Mouse (Mus musculus) G1E-ER4 (cell line): Measurements from ENCODE around the gene Abca8b. TPM values are rescaled to one million over a fixed set of nuclear protein-coding genes. Genes with fewer than 3 reads are reported as not detected.

Experiments
- GATA1 ChIP-seq: IDR thresholded peaks from one replicate; pipeline ENCODE4 v1.8.0; 2012; ENCODE audit warnings: low read length, inconsistent platforms
- polyA plus RNA-seq: library from polyadenylated mRNA; stranded (reverse); fragments of >175 nt; gene quantifications from 2 replicates; pipeline ENCODE4 v1.2.3, GENCODE M21; 2012

Gene Abca8b
- polyA plus RNA-seq, 1 experiment, result not detected

DNA sequence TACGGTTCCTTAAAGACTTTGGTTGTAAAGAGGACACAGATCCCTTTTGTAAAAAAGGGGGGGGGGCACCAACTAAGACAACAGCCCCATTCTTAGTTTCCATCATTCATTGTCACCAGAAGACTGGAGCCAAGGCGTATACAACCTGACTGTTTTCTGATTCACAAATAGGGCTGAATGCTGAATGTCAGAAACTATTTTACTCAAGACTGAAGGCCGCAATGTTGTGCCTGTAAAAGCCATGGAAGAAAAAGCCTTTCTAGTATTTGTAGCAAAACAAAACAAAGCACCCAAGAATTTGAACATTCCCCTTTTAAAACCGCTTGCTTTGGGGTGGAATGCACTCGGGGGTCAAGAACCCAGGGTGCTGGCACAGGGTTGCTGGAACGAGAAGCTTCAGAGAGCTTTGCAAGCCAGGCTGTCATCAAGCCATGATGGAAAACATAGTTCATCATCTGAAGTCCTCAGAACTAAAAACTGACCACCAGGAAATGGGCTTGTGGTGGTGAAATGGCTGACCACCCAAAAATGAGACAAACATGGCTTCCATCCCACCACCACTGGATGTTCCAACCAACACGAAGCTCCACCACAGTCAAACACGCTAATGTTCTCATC lies 104.2 kb downstream of the Abca8b start:
- TF ChIP-seq GATA1, result no peak

GRCm38 (mm10) chr11:109889595-109889994 lies 106.0 kb downstream of the Abca8b start:
- TF ChIP-seq GATA1, result no peak

GRCm38 (mm10) chr11:109886757-109887156 lies 108.9 kb downstream of the Abca8b start:
- TF ChIP-seq GATA1, result no peak

DNA sequence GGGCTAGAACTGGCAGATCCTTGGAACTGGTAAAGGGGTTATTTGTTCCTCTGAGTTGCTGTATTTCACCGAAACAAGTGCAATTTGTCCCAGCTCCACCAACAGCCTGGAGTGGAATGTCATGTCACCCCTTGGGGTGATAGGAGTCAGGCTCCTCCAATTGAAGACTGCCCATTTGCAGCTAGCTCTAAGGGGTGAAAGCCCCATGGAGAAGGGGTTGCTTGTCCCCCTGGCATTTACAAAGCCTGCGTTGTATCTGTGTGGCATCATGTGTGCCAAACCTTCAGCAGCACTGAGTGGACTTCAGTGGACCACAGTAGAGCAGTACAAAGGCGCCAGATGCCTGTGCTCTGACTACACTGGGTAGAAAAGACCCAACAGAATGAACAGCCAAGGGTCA lies 110.1 kb downstream of the Abca8b start:
- no peak for TF ChIP-seq GATA1

GRCm38 (mm10) chr11:109884801-109885200 lies 110.8 kb downstream of the Abca8b start:
- no peak for TF ChIP-seq GATA1

GRCm38 (mm10) chr11:109884126-109884525 lies 111.5 kb downstream of the Abca8b start:
- TF ChIP-seq GATA1, result no peak

Other genes starting within 250 kb of the Abca8b start
- gene 1700012B07Rik, start 167.8 kb downstream of the Abca8b start, polyA plus RNA-seq, result not detected in 2 replicates
- gene Abca8a, start 100.1 kb upstream of the Abca8b start, polyA plus RNA-seq, result not detected in 2 replicates
- not detected in 2 replicates for gene Abca9, start 172.4 kb upstream of the Abca8b start, polyA plus RNA-seq